Mouse (Mus musculus) liver, embryonic 14.5 days (tissue): ENCODE results near the gene Lsg1. TPM values are rescaled to one million over a fixed set of nuclear protein-coding genes. Genes with fewer than 3 reads are reported as not detected.

Source experiments
- ATAC-seq: fragments of 200-750 bp; cut with Nextera tagmentation; 2 replicates; pipeline ENCODE4 v1.8.0; 2017; ENCODE audit warnings: moderate number of reproducible peaks, mild to moderate bottlenecking, moderate library complexity; ENCODE audit not compliant: insufficient read depth
- DNase-seq, 3 experiments: peaks; one replicate each; pipeline ENCODE4 v3.0.0-alpha.2; 2012 to 2013; ENCODE audit warnings: low read depth in 3 of 3, low spot score in 3 of 3
- H3K27ac ChIP-seq: fragments of 300-500 bp; sonication (generic); 2 replicates; pipeline ENCODE4 v1.5.1; 2014; ENCODE audit warnings: moderate library complexity, mild to moderate bottlenecking, control low read depth, inconsistent platforms
- H3K27me3 ChIP-seq: fragments of 300-500 bp; sonication (generic); 2 replicates; pipeline ENCODE4 v1.6.1; 2014; ENCODE audit warnings: mild to moderate bottlenecking, low read length, moderate library complexity; ENCODE audit not compliant: control insufficient read depth, insufficient read depth
- H3K36me3 ChIP-seq: fragments of 300-500 bp; sonication (generic); replicated peaks from 2 replicates; pipeline ENCODE4 v1.6.1; 2014; ENCODE audit warnings: low read depth; ENCODE audit not compliant: control insufficient read depth, insufficient read depth
- H3K4me1 ChIP-seq, 2 experiments: fragments of 200-500 bp in 1 of 2; fragments of 300-500 bp in 1 of 2; sonication (generic) in 1 of 2; replicated peaks; 2 replicates each; pipeline ENCODE4 v1.6.1; 2012 to 2014; ENCODE audit warnings: antibody characterized with exemption in 1 of 2, inconsistent platforms in 1 of 2, low read length in 1 of 2; ENCODE audit not compliant: control insufficient read depth in 2 of 2, insufficient read depth in 2 of 2
- H3K4me2 ChIP-seq: fragments of 300-500 bp; sonication (generic); 2 replicates; pipeline ENCODE4 v1.6.1; 2014; ENCODE audit warnings: low read depth, mild to moderate bottlenecking, control low read depth, moderate library complexity
- H3K4me3 ChIP-seq, 2 experiments: fragments of 200-500 bp in 1 of 2; fragments of 300-500 bp in 1 of 2; sonication (generic) in 1 of 2; 2 replicates each; pipeline ENCODE4 v1.5.1; 2012 to 2014; ENCODE audit warnings: low read depth in 2 of 2, low read length in 2 of 2, mild to moderate bottlenecking in 2 of 2, control low read depth in 1 of 2, inconsistent platforms in 1 of 2, moderate library complexity in 1 of 2; ENCODE audit not compliant: insufficient read depth in 1 of 2
- H3K9ac ChIP-seq: fragments of 300-500 bp; sonication (generic); replicated peaks from 2 replicates; pipeline ENCODE4 v1.6.1; 2014; ENCODE audit warnings: mild to moderate bottlenecking, control low read depth, moderate library complexity
- H3K9me3 ChIP-seq: fragments of 300-500 bp; sonication (generic); 2 replicates; pipeline ENCODE4 v1.6.1; 2016; ENCODE audit warnings: low read length, mixed read lengths; ENCODE audit not compliant: control insufficient read depth
- CTCF ChIP-seq: IDR thresholded peaks from 2 replicates; pipeline ENCODE4 v1.5.1; 2016; ENCODE audit warnings: antibody characterized with exemption, low read depth, control low read depth
- EP300 ChIP-seq: IDR thresholded peaks from 2 replicates; pipeline ENCODE4 v1.6.1; 2016; ENCODE audit warnings: antibody characterized with exemption, low read depth
- WGBS: fragments of 180-500 bp; shearing (Covaris S2); extraction: QIAGEN DNeasy Blood & Tissue Kit; methylation state at CpG from one replicate; pipeline ENCODE4 v1.1.7; 2014; ENCODE audit not compliant: insufficient replicate concordance; 5-methylcytosine and 5-hydroxymethylcytosine counted together
- polyA plus RNA-seq, 2 experiments: library from polyadenylated mRNA; depleted of rRNA in 1 of 2; stranded (reverse) in 1 of 2; unstranded in 1 of 2; fragments of >200 nt; fragmentation: Nextera tagmentation in 1 of 2; extraction: Ambion mirVana in 1 of 2; gene quantifications; 2 replicates each; pipeline versions ENCODE4 v1.2.1 to v1.2.3; 2012 to 2014

Lsg1 gene
- polyA plus RNA-seq, 2 experiments, result 12.3 to 28.2 TPM

- WGBS, result 61% methylated on average over 12 of the region's 12 CpGs
- Histone ChIP-seq H3K4me2 (no peak overlapping the region), H3K27ac (no peak overlapping the region), H3K9ac (no peak overlapping the region), H3K9me3 (no peaks in the 10 kb centered on the region), H3K4me3 (no peak overlapping the region), H3K27me3 (no peaks in the 10 kb centered on the region; the same call in 1 of the 2 replicates), H3K4me1 (peaks cover 17 to 18% of the 10 kb centered on the region in 2 experiments), H3K36me3 (no peaks in the 10 kb centered on the region)
- ATAC-seq (no peak), DNase-seq (no peak)
- peak; percentile 84 for TF ChIP-seq CTCF
- no peak for TF ChIP-seq EP300
Observed at GRCm38 (mm10) chr16:30515418-30515817, 72.0 kb downstream of the Lsg1 start.

DNA sequence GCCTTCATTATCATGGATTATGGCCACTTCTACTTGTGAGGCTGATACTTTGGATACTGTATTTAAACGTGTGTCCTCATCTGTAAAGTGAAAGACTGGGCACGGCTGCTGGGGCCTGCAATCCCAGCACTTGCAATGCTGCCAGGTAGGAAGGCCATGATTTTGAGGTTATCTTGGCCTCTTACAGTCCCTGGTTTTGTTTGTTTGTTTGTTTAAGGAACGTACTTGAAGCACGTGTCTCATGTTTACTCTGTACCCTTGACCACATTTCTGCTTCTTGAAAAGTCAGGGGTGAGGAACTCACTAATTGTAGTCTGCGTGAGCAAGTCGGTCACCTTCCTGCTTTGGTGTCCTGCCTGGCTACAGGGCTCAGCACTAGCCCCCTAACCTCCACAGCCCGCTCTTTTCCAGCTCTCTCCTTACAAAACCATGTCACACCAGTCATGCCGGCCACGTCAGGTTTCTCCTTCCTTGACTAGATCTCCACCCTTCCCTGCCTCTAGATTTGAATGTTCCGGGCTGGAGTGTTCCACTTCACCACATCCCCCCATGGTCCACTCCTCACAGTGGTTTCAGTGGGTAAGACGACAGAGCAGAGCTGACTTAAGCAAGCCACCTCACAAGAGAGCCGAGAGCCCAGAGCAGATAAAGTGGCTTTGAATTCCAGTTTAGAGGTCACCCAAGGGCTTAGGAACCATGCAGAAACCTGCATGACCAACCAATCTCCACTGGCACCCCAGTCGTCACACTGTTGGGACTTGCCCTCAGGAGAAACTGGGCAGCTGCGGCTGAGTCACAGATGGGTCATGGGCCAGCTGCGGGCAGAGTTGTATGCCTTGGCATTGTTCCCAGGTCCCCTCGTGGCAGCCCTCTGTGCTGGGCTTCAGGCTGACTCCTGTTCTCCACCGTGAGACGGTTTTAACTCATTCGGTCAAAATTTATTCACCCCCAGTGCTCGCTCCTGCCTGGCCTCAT lies 74.1 kb downstream of the Lsg1 start:
- Histone ChIP-seq H3K4me2 (no peak overlapping the region), H3K9ac (no peak overlapping the region), H3K4me1 (peaks cover 24 to 32% of the 10 kb centered on the region in 2 experiments), H3K27me3 (no peaks in the 10 kb centered on the region; the same call in 1 of the 2 replicates), H3K27ac (no peak overlapping the region), H3K4me3 (no peak overlapping the region), H3K9me3 (no peaks in the 10 kb centered on the region), H3K36me3 (no peaks in the 10 kb centered on the region)
- TF ChIP-seq EP300 (no peak), CTCF (no peak)
- DNase-seq (no peak), ATAC-seq (no peak)
- WGBS, result 71% methylated on average over 20 of the region's 20 CpGs

DNA sequence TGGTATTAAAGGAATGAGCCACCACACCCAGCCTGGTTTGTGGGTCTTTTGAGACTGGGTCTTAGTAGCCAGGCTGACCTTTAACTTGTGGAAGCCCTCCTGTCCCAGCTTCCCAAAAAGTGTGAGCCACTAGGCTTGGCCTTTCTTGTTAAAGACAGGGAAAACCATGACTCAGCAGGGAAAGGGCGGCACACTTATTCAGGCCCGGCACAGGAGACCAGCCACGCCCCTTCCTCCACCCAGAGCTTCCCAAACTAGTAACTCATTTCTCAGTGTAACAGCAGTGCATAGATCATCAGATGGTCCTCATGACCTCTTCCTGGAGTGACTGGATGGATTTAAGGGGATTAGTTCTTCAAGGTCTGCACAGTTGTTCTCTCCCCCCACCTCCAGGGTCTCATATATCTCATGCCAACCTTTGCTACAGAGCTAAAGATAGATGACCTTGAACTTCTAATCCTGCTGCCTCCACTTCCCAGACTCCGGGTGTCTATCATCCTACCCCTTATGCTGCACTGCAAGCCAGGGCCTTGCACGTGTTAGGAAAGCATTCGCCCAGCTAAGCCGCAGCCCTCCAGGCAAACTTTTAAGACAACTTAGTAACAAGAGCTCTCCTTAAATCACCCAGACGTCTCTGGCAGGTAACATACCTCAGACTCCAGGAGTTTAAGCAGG lies 74.9 kb downstream of the Lsg1 start:
- H3K4me2 ChIP-seq, result peak overlapping the region; percentile 65
- peak; percentile 50 to 66 (median 52) for DNase-seq
- H3K9ac ChIP-seq, result no peak overlapping the region

DNA sequence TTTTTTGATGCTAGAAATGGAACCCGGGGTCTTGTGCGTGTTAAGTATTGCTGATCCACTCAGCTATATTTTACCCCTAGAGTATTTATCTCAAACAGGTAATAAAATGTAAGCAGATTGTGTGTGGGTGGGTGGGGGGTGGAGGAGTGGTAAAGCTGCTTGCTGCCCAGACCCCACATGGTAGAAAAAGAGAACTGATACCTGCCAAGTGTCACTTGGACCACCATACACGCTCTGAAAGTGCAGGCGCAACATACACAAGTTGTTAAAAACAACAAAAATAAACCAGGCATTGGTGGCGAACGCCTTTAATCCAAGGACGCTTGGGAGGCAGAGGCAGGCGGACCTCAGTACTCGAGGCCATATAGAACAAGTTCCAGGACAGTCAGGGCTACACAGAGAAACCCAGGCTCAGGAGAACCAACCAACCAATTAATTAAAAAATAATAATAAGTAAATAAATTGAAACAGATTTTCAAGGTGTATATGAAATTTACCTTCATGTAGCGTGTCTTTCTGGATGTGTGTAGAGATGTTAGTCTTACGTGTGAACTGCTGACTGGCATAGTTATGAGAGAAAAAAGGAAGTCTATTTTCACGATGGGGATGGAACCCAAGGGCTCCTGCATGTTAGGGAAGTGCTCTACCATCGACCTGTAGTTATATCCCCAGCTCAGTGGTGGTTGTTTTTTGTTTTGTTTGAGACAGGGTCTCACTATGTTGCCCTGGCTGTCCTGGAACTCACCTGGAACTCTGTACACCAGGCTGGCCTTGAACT lies 75.6 kb downstream of the Lsg1 start:
- TF ChIP-seq CTCF (no peak), EP300 (no peak)
- H3K4me1 ChIP-seq, result peaks cover 24 to 32% of the 10 kb centered on the region in 2 experiments
- H3K27ac ChIP-seq, result peak overlapping the region; percentile 28
- ATAC-seq (no peak), DNase-seq (no peak)
- no peaks in the 10 kb centered on the region for H3K36me3 ChIP-seq
- 57% methylated on average over 13 of the region's 13 CpGs for WGBS
- H3K27me3 ChIP-seq, result no peaks in the 10 kb centered on the region
- peak overlapping the region; percentile 67 to 69 for H3K4me3 ChIP-seq
- no peaks in the 10 kb centered on the region for H3K9me3 ChIP-seq
- peak overlapping the region; percentile 65 for H3K4me2 ChIP-seq
- H3K9ac ChIP-seq, result peak overlapping the region; percentile 72

More for the DNA sequence above, 74.9 kb downstream of the Lsg1 start:
- Histone ChIP-seq H3K4me3 (no peak overlapping the region), H3K4me1 (peaks cover 24 to 32% of the 10 kb centered on the region in 2 experiments), H3K27me3 (no peaks in the 10 kb centered on the region), H3K9me3 (no peaks in the 10 kb centered on the region), H3K27ac (peak overlapping the region; percentile 5; the same call in 1 of the 2 replicates), H3K36me3 (no peaks in the 10 kb centered on the region)
- peak; percentile 42 for ATAC-seq
- 52% methylated on average over 8 of the region's 8 CpGs for WGBS
- TF ChIP-seq CTCF (no peak), EP300 (no peak)
